Comparison of ENCODE assay signal across 8 mouse cellular contexts in genomic region chr7:70360611-70361382, GRCm38 (mm10). TPM values are rescaled to one million over a fixed set of nuclear protein-coding genes. Genes with fewer than 3 reads are reported as not detected.
A peak's percentile ranks its signal among the peaks of the same experiment; 100 is the strongest.
DNase-seq lines count a peak whose midpoint lies in the region; ATAC-seq lines count a peak whose summit lies in the region.

No protein-coding gene starts in this region.

- peak overlapping the region; percentile 73 to 82 for H3K4me3 ChIP-seq in heart, embryonic 14.5 days (ENCODE audit: control insufficient read depth in 1 of 2, insufficient read depth in 1 of 2, low read depth in 1 of 2, low read length in 2 of 2)
- H3K4me3 ChIP-seq in neural tube, embryonic 13.5 days, result peak overlapping the region; percentile 92

- no peaks in the 10 kb centered on the region for H3K9me3 ChIP-seq in heart, embryonic 14.5 days (ENCODE audit: control insufficient read depth, low read length)
- H3K9me3 ChIP-seq in neural tube, embryonic 13.5 days, result no peaks in the 10 kb centered on the region

- peaks cover 7% of the 10 kb centered on the region; the same call in 1 of the 2 replicates for H3K36me3 ChIP-seq in heart, embryonic 14.5 days (ENCODE audit: control insufficient read depth, insufficient read depth, low read length)
- peaks cover 17% of the 10 kb centered on the region; the same call in 1 of the 2 replicates for H3K36me3 ChIP-seq in neural tube, embryonic 13.5 days

- WGBS in heart, embryonic 14.5 days, result under 1% methylated on average over 72 of the region's 84 CpGs
- under 1% methylated on average over 67 of the region's 84 CpGs for WGBS in neural tube, embryonic 13.5 days

- peaks cover 2 to 6% of the 10 kb centered on the region in 2 experiments; a peak in 2 of 4 replicates for H3K4me1 ChIP-seq in heart, embryonic 14.5 days (ENCODE audit: control insufficient read depth in 2 of 2, insufficient read depth in 2 of 2, low read length in 2 of 2)
- H3K4me1 ChIP-seq in neural tube, embryonic 13.5 days (replicated peaks), result peaks cover 43% of the 10 kb centered on the region

- no peak for ATAC-seq in heart, embryonic 14.5 days (ENCODE audit: insufficient number of reproducible peaks, insufficient read depth, low FRiP score, low read depth)
- ATAC-seq in neural tube, embryonic 13.5 days (ENCODE audit: low read depth), result no peak

- peak overlapping the region; percentile 89 for H3K9ac ChIP-seq in heart, embryonic 14.5 days (ENCODE audit: low read length)
- peak overlapping the region; percentile 96 for H3K9ac ChIP-seq in neural tube, embryonic 13.5 days

- DNase-seq in ovary, adult 18-20 months (ENCODE audit: low spot score), result peak; percentile 3
- DNase-seq in ovary, postnatal 14 days (ENCODE audit: low spot score), result no peak
- DNase-seq in embryo, embryonic 11 days, result peak; percentile 54
- peak; percentile 59 to 74 for DNase-seq in kidney, postnatal 25 days
- DNase-seq in B cell, adult 2 months, result no peak
- no peak for DNase-seq in cerebellum, adult 9-10 months

- peak overlapping the region; percentile 86 for H3K4me2 ChIP-seq in heart, embryonic 14.5 days (ENCODE audit: low read length)
- H3K4me2 ChIP-seq in neural tube, embryonic 13.5 days, result peak overlapping the region; percentile 90

- peak overlapping the region; percentile 83 to 97 for H3K27ac ChIP-seq in heart, embryonic 14.5 days (replicated peaks in 1 of 2; ENCODE audit: control insufficient read depth in 1 of 2, insufficient read depth in 1 of 2, low read depth in 2 of 2, low read length in 2 of 2)
- H3K27ac ChIP-seq in neural tube, embryonic 13.5 days (replicated peaks), result peak overlapping the region; percentile 100

- peaks cover 45% of the 10 kb centered on the region for H3K27me3 ChIP-seq in heart, embryonic 14.5 days (ENCODE audit: control insufficient read depth, insufficient read depth, low read length)
- H3K27me3 ChIP-seq in neural tube, embryonic 13.5 days, result 0 out of 2 replicates have a peak, but pooled peaks cover 7% of the 10 kb centered on the region

RNA-seq across cellular contexts. Expression of gene Nr2f2, which starts 5.7 kb away (rescaled TPM):
- 28.3 and 32.5 TPM in 2 replicates for polyA plus RNA-seq in heart, embryonic 14.5 days (2014; fragmentation: Nextera tagmentation; extraction: Ambion mirVana)
- polyA plus RNA-seq in neural tube, embryonic 13.5 days (2015; fragmentation: Nextera tagmentation; extraction: Ambion mirVana), result 85.5 and 87.8 TPM in 2 replicates

Comparison
In these comparisons a context has a peak if more than half of its experiments do, and no peak if none do; other contexts are left out.
1. DNase-seq: peak in ovary, adult 18-20 months (single experiment), embryo, embryonic 11 days (single experiment) and kidney, postnatal 25 days (2 of 2); none in ovary, postnatal 14 days (single experiment), B cell, adult 2 months (0 of 2) and cerebellum, adult 9-10 months (single experiment).